Mouse (Mus musculus): ENCODE results near the gene Pygo1.
A peak's percentile ranks its signal among the peaks of the same experiment; 100 is the strongest.

Pygo1 gene

DNA sequence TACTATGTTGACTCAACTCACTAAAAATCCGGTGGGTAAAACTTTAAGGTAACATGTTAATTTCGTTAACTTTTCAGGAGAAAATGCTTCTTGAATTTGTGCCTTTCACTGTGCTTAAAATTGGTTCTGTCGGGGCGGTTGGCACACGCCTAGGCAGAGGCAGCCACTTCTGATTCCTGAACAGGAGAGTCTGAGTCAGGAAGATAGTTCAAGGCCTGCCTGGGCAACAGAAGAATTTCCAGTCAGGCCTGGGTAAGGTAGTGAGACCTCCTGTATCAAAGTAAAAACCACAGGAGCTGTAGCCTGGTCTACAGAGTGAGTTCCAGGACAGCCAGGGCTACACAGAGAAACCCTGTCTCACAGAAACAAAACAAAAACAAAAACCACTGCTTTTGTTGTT is 67.1 kb downstream of the Pygo1 start:
- H3K36me3 ChIP-seq (ENCODE audit: control insufficient read depth, insufficient read depth, low read length, poor library complexity, severe bottlenecking), result no peaks in the 10 kb centered on the region
- no peaks in the 10 kb centered on the region for H3K27me3 ChIP-seq (ENCODE audit: control insufficient read depth, insufficient read depth, low read length, poor library complexity, severe bottlenecking)
- no peak for DNase-seq (ENCODE audit: low read depth, low spot score)

- no peak for DNase-seq (ENCODE audit: low read depth, low spot score)
- no peaks in the 10 kb centered on the region for H3K27me3 ChIP-seq (ENCODE audit: control insufficient read depth, insufficient read depth, low read length, poor library complexity, severe bottlenecking)
- H3K36me3 ChIP-seq (ENCODE audit: control insufficient read depth, insufficient read depth, low read length, poor library complexity, severe bottlenecking), result no peaks in the 10 kb centered on the region
These were observed 70.7 kb downstream of the Pygo1 start for GRCm38 (mm10) chr9:72996167-72996566.

- Histone ChIP-seq H3K36me3 (ENCODE audit: control insufficient read depth, insufficient read depth, low read length, poor library complexity, severe bottlenecking) (no peaks in the 10 kb centered on the region), H3K27me3 (ENCODE audit: control insufficient read depth, insufficient read depth, low read length, poor library complexity, severe bottlenecking) (no peaks in the 10 kb centered on the region)
- no peak for DNase-seq (ENCODE audit: low read depth, low spot score)
These were observed 71.4 kb downstream of the Pygo1 start for GRCm38 (mm10) chr9:72996806-72997205.

DNA sequence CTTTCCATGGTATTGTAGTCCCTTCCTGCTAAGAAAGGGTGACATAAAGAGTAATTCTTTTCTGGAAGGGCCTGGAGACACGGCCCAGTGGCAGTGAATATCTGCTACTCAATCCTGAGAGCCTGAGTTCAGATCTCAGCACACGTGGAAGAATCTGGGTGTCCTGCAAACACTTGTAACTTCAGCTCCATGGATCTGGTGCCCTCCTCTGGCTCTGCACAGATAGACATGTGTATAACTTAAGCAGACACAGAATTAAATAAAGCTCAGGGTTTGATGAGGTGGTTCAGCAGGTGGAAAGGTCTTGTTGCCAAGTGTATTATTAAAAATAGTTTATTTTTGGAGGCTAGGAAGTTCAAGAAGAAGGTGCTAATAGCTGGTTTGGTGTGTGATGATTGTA is 75.0 kb downstream of the Pygo1 start:
- H3K36me3 ChIP-seq (ENCODE audit: control insufficient read depth, insufficient read depth, low read length, poor library complexity, severe bottlenecking), result peaks cover 2% of the 10 kb centered on the region; the same call in 1 of the 2 replicates
- no peaks in the 10 kb centered on the region for H3K27me3 ChIP-seq (ENCODE audit: control insufficient read depth, insufficient read depth, low read length, poor library complexity, severe bottlenecking)
- peak; percentile 12 for DNase-seq (ENCODE audit: low read depth, low spot score)

GRCm38 (mm10) chr9:73001314-73002011 is 76.0 kb downstream of the Pygo1 start:
- Histone ChIP-seq H3K27me3 (ENCODE audit: control insufficient read depth, insufficient read depth, low read length, poor library complexity, severe bottlenecking) (no peaks in the 10 kb centered on the region), H3K36me3 (ENCODE audit: control insufficient read depth, insufficient read depth, low read length, poor library complexity, severe bottlenecking) (peaks cover 4% of the 10 kb centered on the region; the same call in 1 of the 2 replicates)
- DNase-seq (ENCODE audit: low read depth, low spot score), result no peak
